Mouse (Mus musculus) liver, embryonic 16.5 days (tissue): ENCODE measurements around the gene Gm21293. TPM values are rescaled to one million over a fixed set of nuclear protein-coding genes. Genes with fewer than 3 reads are reported as not detected.
"Not testable (repeated sequence)": the region's sequence is repeated elsewhere in the genome, so short reads cannot be mapped to it uniquely, and the experiment has no call there.

ENCODE experiments used
- ATAC-seq: fragments of 200-750 bp; cut with Nextera tagmentation; 2 replicates; pipeline ENCODE4 v1.8.0; 2017; ENCODE audit warnings: low read depth, mild to moderate bottlenecking, moderate number of reproducible peaks, moderate library complexity
- H3K27ac ChIP-seq: fragments of 300-500 bp; sonication (generic); 2 replicates; pipeline ENCODE4 v1.5.1; 2014; ENCODE audit warnings: mild to moderate bottlenecking, low read length
- H3K27me3 ChIP-seq: fragments of 300-500 bp; sonication (generic); 2 replicates; pipeline ENCODE4 v1.6.1; 2014; ENCODE audit warnings: low read depth, low read length, mixed read lengths; ENCODE audit not compliant: control insufficient read depth, insufficient read depth
- H3K36me3 ChIP-seq: fragments of 300-500 bp; sonication (generic); 2 replicates; pipeline ENCODE4 v1.6.1; 2014; ENCODE audit warnings: mild to moderate bottlenecking; ENCODE audit not compliant: control insufficient read depth, insufficient read depth
- H3K4me1 ChIP-seq: fragments of 300-500 bp; sonication (generic); 2 replicates; pipeline ENCODE4 v1.6.1; 2014; ENCODE audit warnings: low read depth, low read length, mixed read lengths; ENCODE audit not compliant: control insufficient read depth
- H3K4me2 ChIP-seq: fragments of 300-500 bp; sonication (generic); 2 replicates; pipeline ENCODE4 v1.6.1; 2014; ENCODE audit warnings: low read depth, low read length, mixed read lengths
- H3K4me3 ChIP-seq: fragments of 300-500 bp; sonication (generic); 2 replicates; pipeline ENCODE4 v1.5.1; 2014; ENCODE audit warnings: low read depth, mild to moderate bottlenecking, low read length
- H3K9ac ChIP-seq: fragments of 300-500 bp; sonication (generic); 2 replicates; pipeline ENCODE4 v1.6.1; 2014; ENCODE audit warnings: low read depth, low read length
- H3K9me3 ChIP-seq: fragments of 300-500 bp; sonication (generic); replicated peaks from 2 replicates; pipeline ENCODE4 v1.6.1; 2016; ENCODE audit warnings: low read length; ENCODE audit not compliant: control insufficient read depth
- WGBS: fragments of 180-500 bp; shearing (Covaris S2); extraction: QIAGEN DNeasy Blood & Tissue Kit; methylation state at CpG from one replicate; pipeline ENCODE4 v1.1.7; 2014; ENCODE audit not compliant: insufficient replicate concordance; 5-methylcytosine and 5-hydroxymethylcytosine counted together
- polyA plus RNA-seq: library from polyadenylated mRNA; unstranded; fragments of >200 nt; fragmentation: Nextera tagmentation; extraction: Ambion mirVana; gene quantifications from 2 replicates; pipeline ENCODE4 v1.2.1, GENCODE M21; 2015

Gene Gm21293
- polyA plus RNA-seq, result not detected in 2 replicates

GRCm38 (mm10) chr10:104142687-104143086 lies at the start of gene Gm21293:
TSS of gene Gm21293 (plus strand) at chr10:104142987.
- not testable (repeated sequence) for ATAC-seq, H3K36me3 ChIP-seq, H3K4me1 ChIP-seq, H3K27ac ChIP-seq, H3K27me3 ChIP-seq, H3K9me3 ChIP-seq, H3K4me2 ChIP-seq, H3K9ac ChIP-seq, H3K4me3 ChIP-seq
- WGBS, result no CpG with 5 or more reads among the region's 3 CpGs

GRCm38 (mm10) chr10:104110044-104110443 lies 32.7 kb upstream of the Gm21293 start:
- Histone ChIP-seq H3K4me3 (no peak overlapping the region), H3K9me3 (no peaks in the 10 kb centered on the region), H3K27ac (no peak overlapping the region), H3K27me3 (no peaks in the 10 kb centered on the region), H3K4me2 (no peak overlapping the region), H3K9ac (no peak overlapping the region), H3K36me3 (no peaks in the 10 kb centered on the region), H3K4me1 (no peaks in the 10 kb centered on the region)
- no peak for ATAC-seq
- 63% methylated on average over 3 of the region's 3 CpGs for WGBS

GRCm38 (mm10) chr10:104118312-104118711 lies 24.5 kb upstream of the Gm21293 start:
- no peak overlapping the region for H3K9ac ChIP-seq
- WGBS, result 41% methylated on average over 2 of the region's 2 CpGs
- H3K4me2 ChIP-seq, result no peak overlapping the region
- no peak overlapping the region for H3K4me3 ChIP-seq
- no peaks in the 10 kb centered on the region for H3K27me3 ChIP-seq
- no peaks in the 10 kb centered on the region for H3K4me1 ChIP-seq
- no peak overlapping the region for H3K27ac ChIP-seq
- H3K9me3 ChIP-seq, result no peaks in the 10 kb centered on the region
- no peak for ATAC-seq
- no peaks in the 10 kb centered on the region for H3K36me3 ChIP-seq

GRCm38 (mm10) chr10:104151197-104151596 lies 8.4 kb downstream of the Gm21293 start, which contains the start of gene Gm6763:
TSS of gene Gm6763 (plus strand) at chr10:104151497.
- not testable (repeated sequence) for H3K9ac ChIP-seq, H3K36me3 ChIP-seq, H3K27me3 ChIP-seq, H3K9me3 ChIP-seq, H3K4me2 ChIP-seq, H3K4me1 ChIP-seq, ATAC-seq, H3K27ac ChIP-seq, H3K4me3 ChIP-seq
- no CpG with 5 or more reads among the region's 3 CpGs for WGBS

- not testable (repeated sequence) for H3K4me2 ChIP-seq, H3K27me3 ChIP-seq, H3K4me3 ChIP-seq, H3K27ac ChIP-seq, H3K9me3 ChIP-seq, ATAC-seq, H3K9ac ChIP-seq, H3K4me1 ChIP-seq, H3K36me3 ChIP-seq
- no CpG with 5 or more reads among the region's 3 CpGs for WGBS
Measured at GRCm38 (mm10) chr10:104159706-104160105, 16.9 kb downstream of the Gm21293 start, which contains the start of gene Gm8764. TSS of gene Gm8764 (plus strand) at chr10:104160006.

GRCm38 (mm10) chr10:104168215-104168614 lies 25.4 kb downstream of the Gm21293 start, which contains the start of gene Gm21304:
TSS of gene Gm21304 (plus strand) at chr10:104168515.
- not testable (repeated sequence) for H3K9ac ChIP-seq, H3K4me1 ChIP-seq, H3K27me3 ChIP-seq, H3K4me3 ChIP-seq, H3K9me3 ChIP-seq, H3K27ac ChIP-seq, ATAC-seq, H3K4me2 ChIP-seq, H3K36me3 ChIP-seq
- WGBS, result no CpG with 5 or more reads among the region's 3 CpGs

- H3K27me3 ChIP-seq, H3K4me1 ChIP-seq, H3K9me3 ChIP-seq, ATAC-seq, H3K36me3 ChIP-seq, H3K9ac ChIP-seq, H3K4me3 ChIP-seq, H3K4me2 ChIP-seq, H3K27ac ChIP-seq: not testable (repeated sequence)
- no CpG with 5 or more reads among the region's 3 CpGs for WGBS
Measured at GRCm38 (mm10) chr10:104176724-104177123, 33.9 kb downstream of the Gm21293 start, which contains the start of gene Gm21312. TSS of gene Gm21312 (plus strand) at chr10:104177024.

GRCm38 (mm10) chr10:104185233-104185632 lies 42.4 kb downstream of the Gm21293 start, which contains the start of gene Gm20765:
TSS of gene Gm20765 (plus strand) at chr10:104185533.
- H3K27ac ChIP-seq, H3K9ac ChIP-seq, ATAC-seq, H3K4me1 ChIP-seq, H3K4me2 ChIP-seq, H3K36me3 ChIP-seq, H3K27me3 ChIP-seq, H3K9me3 ChIP-seq, H3K4me3 ChIP-seq: not testable (repeated sequence)
- no CpG with 5 or more reads among the region's 3 CpGs for WGBS

GRCm38 (mm10) chr10:104193742-104194141 lies 51.0 kb downstream of the Gm21293 start, which contains the start of gene Gm4340:
TSS of gene Gm4340 (plus strand) at chr10:104194042.
- not testable (repeated sequence) for ATAC-seq, H3K9me3 ChIP-seq, H3K27ac ChIP-seq, H3K27me3 ChIP-seq, H3K4me2 ChIP-seq, H3K36me3 ChIP-seq, H3K4me3 ChIP-seq, H3K4me1 ChIP-seq, H3K9ac ChIP-seq
- no CpG with 5 or more reads among the region's 3 CpGs for WGBS
